Mouse (Mus musculus) kidney, adult 2 months (tissue): ENCODE results near the gene Hils1. TPM values are rescaled to one million over a fixed set of nuclear protein-coding genes. Genes with fewer than 3 reads are reported as not detected.

Experiments
- DNase-seq: peaks from one replicate; pipeline ENCODE4 v3.0.0; 2021
- H3K27ac ChIP-seq: fragments of 200-500 bp; 2 replicates; pipeline ENCODE4 v1.5.1; 2012; ENCODE audit warnings: low read depth, low read length, control low read depth, inconsistent platforms; ENCODE audit not compliant: insufficient read depth
- H3K27me3 ChIP-seq: fragments of 200-500 bp; replicated peaks from 2 replicates; pipeline ENCODE4 v1.6.1; 2012; ENCODE audit warnings: mild to moderate bottlenecking, moderate library complexity, low read length, inconsistent platforms; ENCODE audit not compliant: control insufficient read depth, insufficient read depth
- H3K36me3 ChIP-seq: fragments of 200-500 bp; 2 replicates; pipeline ENCODE4 v1.6.1; 2012; ENCODE audit warnings: mild to moderate bottlenecking, moderate library complexity, low read length, inconsistent platforms; ENCODE audit not compliant: control insufficient read depth, insufficient read depth
- H3K4me1 ChIP-seq: fragments of 200-500 bp; 2 replicates; pipeline ENCODE4 v1.6.1; 2011; ENCODE audit warnings: low read length; ENCODE audit not compliant: control insufficient read depth, insufficient read depth
- H3K4me3 ChIP-seq: fragments of 200-500 bp; 2 replicates; pipeline ENCODE4 v1.5.1; 2011; ENCODE audit warnings: mild to moderate bottlenecking, low read depth, low read length, control low read depth; ENCODE audit not compliant: insufficient read depth
- CTCF ChIP-seq: fragments of 200-500 bp; conservative IDR thresholded peaks from 2 replicates; pipeline ENCODE4 v1.5.1; 2011; ENCODE audit warnings: low read depth, mild to moderate bottlenecking, control low read depth, low read length, moderate library complexity, mixed read lengths; ENCODE audit not compliant: insufficient read depth, insufficient read length
- POLR2A ChIP-seq: fragments of 200-500 bp; IDR thresholded peaks from one replicate; pipeline ENCODE4 v1.6.1; 2011; ENCODE audit warnings: low read depth, low read length, control low read depth
- WGBS: fragments of 180-500 bp; shearing (Covaris S2); methylation state at CpG from one replicate; pipeline ENCODE4 v1.1.7; 2018; 5-methylcytosine and 5-hydroxymethylcytosine counted together
- polyA plus RNA-seq: library from polyadenylated mRNA; depleted of rRNA; stranded (reverse); fragments of >200 nt; gene quantifications from 2 replicates; pipeline ENCODE4 v1.2.3, GENCODE M21; 2012

Hils1 gene
- polyA plus RNA-seq, 1 experiment, result not detected

- Histone ChIP-seq H3K36me3 (no peaks in the 10 kb centered on the region), H3K27ac (peak overlapping the region; percentile 6), H3K4me3 (no peak overlapping the region), H3K27me3 (no peaks in the 10 kb centered on the region), H3K4me1 (no peaks in the 10 kb centered on the region; the same call in 1 of the 2 replicates)
- WGBS, result 70% methylated on average over 8 of the region's 8 CpGs
- TF ChIP-seq CTCF (no peak), POLR2A (no peak)
- no peak for DNase-seq
Measured at GRCm38 (mm10) chr11:95000128-95000527, 32.7 kb downstream of the Hils1 start.

- Histone ChIP-seq H3K27me3 (no peaks in the 10 kb centered on the region), H3K4me1 (no peaks in the 10 kb centered on the region; the same call in 1 of the 2 replicates), H3K36me3 (no peaks in the 10 kb centered on the region), H3K4me3 (no peak overlapping the region), H3K27ac (peak overlapping the region; percentile 61)
- peak; percentile 82 for DNase-seq
- TF ChIP-seq CTCF (no peak), POLR2A (no peak)
- 31% methylated on average over 4 of the region's 4 CpGs for WGBS
Measured at GRCm38 (mm10) chr11:95000548-95000947, 33.2 kb downstream of the Hils1 start.

- TF ChIP-seq CTCF, result peak; percentile 97
- no peak for TF ChIP-seq POLR2A
- no peaks in the 10 kb centered on the region for H3K27me3 ChIP-seq
- no peaks in the 10 kb centered on the region for H3K36me3 ChIP-seq
- WGBS, result 5% methylated on average over 8 of the region's 8 CpGs
- no peaks in the 10 kb centered on the region; the same call in 1 of the 2 replicates for H3K4me1 ChIP-seq
- DNase-seq, result peak; percentile 78
- H3K27ac ChIP-seq, result peak overlapping the region; percentile 61; the same call in 1 of the 2 replicates
- no peak overlapping the region for H3K4me3 ChIP-seq
Measured at GRCm38 (mm10) chr11:95001058-95001457, 33.7 kb downstream of the Hils1 start.

- no peak for DNase-seq
- Histone ChIP-seq H3K4me1 (peaks cover under 1% of the 10 kb centered on the region; the same call in 1 of the 2 replicates), H3K27ac (no peak overlapping the region), H3K36me3 (no peaks in the 10 kb centered on the region), H3K27me3 (no peaks in the 10 kb centered on the region), H3K4me3 (no peak overlapping the region)
- TF ChIP-seq CTCF (no peak), POLR2A (no peak)
- WGBS, result 84% methylated on average over 21 of the region's 21 CpGs
Measured at GRCm38 (mm10) chr11:95001584-95002347, 34.4 kb downstream of the Hils1 start.

GRCm38 (mm10) chr11:95002705-95003104, 35.3 kb downstream of the Hils1 start:
- Histone ChIP-seq H3K4me3 (no peak overlapping the region), H3K36me3 (no peaks in the 10 kb centered on the region), H3K27me3 (no peaks in the 10 kb centered on the region), H3K27ac (no peak overlapping the region), H3K4me1 (peaks cover 5% of the 10 kb centered on the region; the same call in 1 of the 2 replicates)
- 96% methylated on average over 8 of the region's 8 CpGs for WGBS
- DNase-seq, result no peak
- TF ChIP-seq CTCF (no peak), POLR2A (no peak)

GRCm38 (mm10) chr11:95004136-95004936, 36.9 kb downstream of the Hils1 start:
- H3K36me3 ChIP-seq, result no peaks in the 10 kb centered on the region
- H3K4me3 ChIP-seq, result no peak overlapping the region
- 82% methylated on average over 12 of the region's 12 CpGs for WGBS
- TF ChIP-seq POLR2A, result no peak
- TF ChIP-seq CTCF, result no peak
- no peak for DNase-seq
- H3K27ac ChIP-seq, result no peak overlapping the region
- peaks cover 6% of the 10 kb centered on the region; the same call in 1 of the 2 replicates for H3K4me1 ChIP-seq
- H3K27me3 ChIP-seq, result no peaks in the 10 kb centered on the region

- Histone ChIP-seq H3K4me3 (no peak overlapping the region), H3K27ac (no peak overlapping the region), H3K4me1 (peaks cover 8% of the 10 kb centered on the region; the same call in 1 of the 2 replicates), H3K27me3 (no peaks in the 10 kb centered on the region), H3K36me3 (no peaks in the 10 kb centered on the region)
- WGBS, result 56% methylated on average over 6 of the region's 6 CpGs
- TF ChIP-seq CTCF, result no peak
- TF ChIP-seq POLR2A, result no peak
- DNase-seq, result no peak
Measured at GRCm38 (mm10) chr11:95004937-95005198, 37.5 kb downstream of the Hils1 start.
